12 mouse cellular contexts compared by ENCODE assay signal in the genomic region with DNA sequence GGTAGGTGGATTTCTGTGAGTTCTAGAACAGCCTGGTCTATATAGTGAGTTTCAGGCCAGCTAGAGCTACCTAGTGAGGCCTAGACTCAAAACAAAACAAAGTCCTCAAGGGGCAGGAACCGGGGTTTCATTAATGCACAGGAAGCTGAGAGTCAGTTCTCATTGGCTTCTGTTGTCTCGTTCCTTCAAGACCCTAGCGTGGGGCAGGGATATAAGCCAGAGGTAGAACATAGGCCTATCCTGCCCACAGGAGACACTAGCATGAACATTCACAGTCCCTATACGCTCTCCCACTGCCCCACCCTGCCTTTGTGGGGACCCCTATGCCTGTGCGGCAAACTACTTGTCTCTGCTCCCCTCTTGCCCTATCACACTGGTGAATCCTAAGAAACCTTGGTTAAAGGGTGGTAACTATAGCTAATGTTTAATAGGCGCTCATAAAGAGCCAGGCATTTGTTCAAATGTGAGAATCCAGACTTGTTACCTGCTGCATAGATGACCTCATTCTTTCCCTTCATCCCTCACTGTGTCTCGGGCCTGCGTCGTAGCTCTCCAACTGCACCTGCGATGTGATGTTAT. TPM values are rescaled to one million over a fixed set of nuclear protein-coding genes. Genes with fewer than 3 reads are reported as not detected.
DNase-seq lines count a peak whose midpoint lies in the region; ATAC-seq lines count a peak whose summit lies in the region.
"Had no signal": no experiment of that assay in that cellular context is flagged by ENCODE, and none has a peak within 500 bp of the region (broad histone marks: within the 10 kb centered on the region; RNA-seq: fewer than 3 reads in every experiment).

No protein-coding gene starts in this region.

- H3K36me3 ChIP-seq in heart, embryonic 13.5 days = peaks cover 32% of the 10 kb centered on the region
- peaks cover 24% of the 10 kb centered on the region for H3K36me3 ChIP-seq in liver, embryonic 13.5 days

- peak overlapping the region; percentile 76; the same call in 1 of the 2 replicates for H3K9ac ChIP-seq in heart, embryonic 13.5 days
- H3K9ac ChIP-seq in liver, embryonic 13.5 days = peak overlapping the region; percentile 72
- H3K9ac ChIP-seq: limb, embryonic 12.5 days had no signal

- H3K27me3 ChIP-seq in heart, embryonic 13.5 days (replicated peaks) = no peaks in the 10 kb centered on the region
- H3K27me3 ChIP-seq in liver, embryonic 13.5 days = no peaks in the 10 kb centered on the region
- H3K27me3 ChIP-seq: limb, embryonic 12.5 days had no signal

- peak overlapping the region; percentile 92 for H3K27ac ChIP-seq in heart, embryonic 13.5 days (replicated peaks)
- H3K27ac ChIP-seq in liver, embryonic 13.5 days = peak overlapping the region; percentile 93

- no peak for DNase-seq in heart, adult 18-20 months
- peak; percentile 19 for DNase-seq in urinary bladder, adult 2 months (ENCODE audit: low spot score)
- no peak for DNase-seq in urinary bladder, postnatal 10 days (ENCODE audit: low spot score)
- no peak for DNase-seq in liver, embryonic 13.5 days
- DNase-seq in embryo, embryonic 11 days = no peak
- no peak for DNase-seq in thymus, postnatal 10 days (ENCODE audit: low spot score in 2 of 2)

- no peaks in the 10 kb centered on the region for H3K9me3 ChIP-seq in heart, embryonic 13.5 days
- no peaks in the 10 kb centered on the region for H3K9me3 ChIP-seq in liver, embryonic 13.5 days (replicated peaks)
- H3K9me3 ChIP-seq: limb, embryonic 12.5 days had no signal

- no peak overlapping the region for H3K4me2 ChIP-seq in heart, embryonic 13.5 days
- peak overlapping the region; percentile 69 for H3K4me2 ChIP-seq in liver, embryonic 13.5 days
- H3K4me2 ChIP-seq: limb, embryonic 12.5 days had no signal

- ATAC-seq in heart, embryonic 13.5 days (ENCODE audit: extremely low read depth, insufficient number of reproducible peaks, low FRiP score, low TSS enrichment) = no peak
- no peak for ATAC-seq in liver, embryonic 13.5 days (ENCODE audit: low read depth)
- no peak for ATAC-seq in erythroblast, adult 5-6 weeks (replicated peaks; ENCODE audit: low FRiP score, poor library complexity, severe bottlenecking)

- 75% methylated on average over 10 of the region's 10 CpGs for WGBS in heart, embryonic 13.5 days
- WGBS in liver, embryonic 13.5 days (ENCODE audit: insufficient replicate concordance) = 78% methylated on average over 10 of the region's 10 CpGs

- peaks cover 89% of the 10 kb centered on the region for H3K4me1 ChIP-seq in heart, embryonic 13.5 days
- peaks cover 98% of the 10 kb centered on the region for H3K4me1 ChIP-seq in liver, embryonic 13.5 days (replicated peaks)

- no peak overlapping the region for H3K4me3 ChIP-seq in heart, embryonic 13.5 days
- no peak overlapping the region for H3K4me3 ChIP-seq in liver, embryonic 13.5 days (replicated peaks)
- H3K4me3 ChIP-seq: limb, embryonic 12.5 days had no signal

RNA-seq across cellular contexts. Expression of a gene that starts 12.2 kb away (rescaled TPM):
- polyA plus RNA-seq in heart, embryonic 13.5 days (2015; fragmentation: Nextera tagmentation; extraction: Ambion mirVana) = 30.0 and 32.0 TPM in 2 replicates
- 100 to 1,000 TPM in 1 of 2 experiments, 10 to 100 TPM in 1; 99.7 to 103 TPM for total RNA-seq in heart, adult 18-20 months (2021)
- polyA plus RNA-seq in urinary bladder, adult 2 months (2012; rRNA removed) = 62.2 and 88.1 TPM in 2 replicates
- 8.8 and 9.8 TPM in 2 replicates for polyA plus RNA-seq in liver, embryonic 13.5 days (2015; fragmentation: Nextera tagmentation; extraction: Ambion mirVana)
- 1.9 and 5.0 TPM in 2 replicates for total RNA-seq in erythroblast, adult 5-6 weeks (2015; ENCODE audit: low replicate concordance)
- total RNA-seq in erythroblast, adult 5-6 weeks (2017; ENCODE audit: low replicate concordance) = 4.3 and 8.1 TPM in 2 replicates

RNA-seq across cellular contexts. Expression of a gene that starts 22.5 kb away (rescaled TPM):
- 5.9 and 6.4 TPM in 2 replicates for polyA plus RNA-seq in heart, embryonic 13.5 days (2015; fragmentation: Nextera tagmentation; extraction: Ambion mirVana)
- 10 to 100 TPM; 54.2 to 67.6 TPM for total RNA-seq in heart, adult 18-20 months (2021)
- polyA plus RNA-seq in urinary bladder, adult 2 months (2012; rRNA removed) = 119 and 219 TPM in 2 replicates
- polyA plus RNA-seq in liver, embryonic 13.5 days (2015; fragmentation: Nextera tagmentation; extraction: Ambion mirVana) = 0.59 and 1.0 TPM in 2 replicates
- total RNA-seq in erythroblast, adult 5-6 weeks (2015; ENCODE audit: low replicate concordance) = not detected in 2 replicates
- 0.26 and 0.42 TPM in 2 replicates for total RNA-seq in erythroblast, adult 5-6 weeks (2017; ENCODE audit: low replicate concordance)

RNA-seq across cellular contexts. Expression of a gene that starts 23.4 kb away (rescaled TPM):
- 35.1 and 37.4 TPM in 2 replicates for polyA plus RNA-seq in heart, embryonic 13.5 days (2015; fragmentation: Nextera tagmentation; extraction: Ambion mirVana)
- 10 to 100 TPM; 42.0 to 44.2 TPM for total RNA-seq in heart, adult 18-20 months (2021)
- 29.6 and 32.8 TPM in 2 replicates for polyA plus RNA-seq in urinary bladder, adult 2 months (2012; rRNA removed)
- 27.6 and 36.0 TPM in 2 replicates for polyA plus RNA-seq in liver, embryonic 13.5 days (2015; fragmentation: Nextera tagmentation; extraction: Ambion mirVana)
- total RNA-seq in erythroblast, adult 5-6 weeks (2015; ENCODE audit: low replicate concordance) = 8.8 and 17.3 TPM in 2 replicates
- total RNA-seq in erythroblast, adult 5-6 weeks (2017; ENCODE audit: low replicate concordance) = 10.3 and 17.6 TPM in 2 replicates

RNA-seq across cellular contexts. Expression of a gene that starts 42.7 kb away (rescaled TPM):
- polyA plus RNA-seq in heart, embryonic 13.5 days (2015; fragmentation: Nextera tagmentation; extraction: Ambion mirVana) = 14.6 and 15.7 TPM in 2 replicates
- total RNA-seq in heart, adult 18-20 months (2021) = 10 to 100 TPM; 71.7 to 73.3 TPM
- polyA plus RNA-seq in urinary bladder, adult 2 months (2012; rRNA removed) = 57.0 and 58.7 TPM in 2 replicates
- 6.8 and 6.9 TPM in 2 replicates for polyA plus RNA-seq in liver, embryonic 13.5 days (2015; fragmentation: Nextera tagmentation; extraction: Ambion mirVana)
- 30.3 and 42.7 TPM in 2 replicates for total RNA-seq in erythroblast, adult 5-6 weeks (2015; ENCODE audit: low replicate concordance)
- 26.1 and 26.3 TPM in 2 replicates for total RNA-seq in erythroblast, adult 5-6 weeks (2017; ENCODE audit: low replicate concordance)

RNA-seq across cellular contexts. Expression of a gene that starts 51.6 kb away (rescaled TPM):
- not detected in 2 replicates for polyA plus RNA-seq in heart, embryonic 13.5 days (2015; fragmentation: Nextera tagmentation; extraction: Ambion mirVana)
- total RNA-seq in heart, adult 18-20 months (2021) = not detected
- polyA plus RNA-seq in urinary bladder, adult 2 months (2012; rRNA removed) = 0.38 and 0.73 TPM in 2 replicates
- not detected in 2 replicates for polyA plus RNA-seq in liver, embryonic 13.5 days (2015; fragmentation: Nextera tagmentation; extraction: Ambion mirVana)
- total RNA-seq in erythroblast, adult 5-6 weeks (2015; ENCODE audit: low replicate concordance) = not detected in 2 replicates
- total RNA-seq in erythroblast, adult 5-6 weeks (2017; ENCODE audit: low replicate concordance) = not detected in 2 replicates
- total RNA-seq: adrenal gland, postnatal 4 days; granulocyte monocyte progenitor cell, adult 5-6 weeks had no signal
- polyA plus RNA-seq: limb, embryonic 12.5 days; neural tube, embryonic 14.5 days had no signal

Comparison
In these comparisons a context has a peak if more than half of its experiments do, and no peak if none do; other contexts are left out.
1. RNA of a gene that starts 22.5 kb away (polyA plus RNA-seq): 119 to 219 TPM in urinary bladder, adult 2 months; 5.9 to 6.4 TPM in heart, embryonic 13.5 days and 0.59 to 1.0 TPM in liver, embryonic 13.5 days; every median in the first group is over 10 times any median in the second.